Mouse (Mus musculus): ENCODE measurements at regions not wholly inside any gene's neighbourhood (a gene's known extent, or its start where the extent isn't known, plus 50 kb on each side); places are given as distances from the start of the nearest gene placed in this dataset.
"Not testable (repeated sequence)": the region's sequence is repeated elsewhere in the genome, so short reads cannot be mapped to it uniquely, and the experiment has no call there.

DNA sequence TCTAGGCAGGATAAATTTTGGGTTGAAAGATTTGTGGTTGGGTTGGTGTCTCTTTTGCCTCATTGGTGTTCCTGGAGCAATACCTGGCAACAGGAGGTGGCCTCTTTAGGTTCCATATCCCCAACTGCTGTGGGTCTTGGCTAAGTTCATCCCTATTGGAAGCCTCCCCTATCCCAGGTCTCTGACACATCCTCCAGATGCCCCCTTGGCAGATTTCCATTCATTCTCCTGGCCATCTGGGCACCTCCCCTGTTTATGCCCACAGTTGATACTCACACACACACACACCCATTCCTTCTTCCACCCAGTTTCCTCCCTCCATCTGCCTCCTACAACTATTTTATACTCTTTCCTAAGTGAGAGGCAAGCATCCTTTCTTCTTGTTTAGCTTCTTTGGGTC lies 984.9 kb upstream of the Gm12353 start:
- no peak for DNase-seq (ENCODE audit: low read depth, low spot score)

GRCm38 (mm10) chr4:18639035-18639434 lies 966.2 kb upstream of the Gm12353 start:
- no peak for DNase-seq (ENCODE audit: low read depth, low spot score)

GRCm38 (mm10) chr4:18649153-18649552 lies 956.1 kb upstream of the Gm12353 start:
- DNase-seq (ENCODE audit: low read depth, low spot score) = peak; percentile 8

- no peak for DNase-seq (ENCODE audit: low read depth, low spot score)
These were observed 919.2 kb upstream of the Gm12353 start for GRCm38 (mm10) chr4:18685891-18686544.

DNA sequence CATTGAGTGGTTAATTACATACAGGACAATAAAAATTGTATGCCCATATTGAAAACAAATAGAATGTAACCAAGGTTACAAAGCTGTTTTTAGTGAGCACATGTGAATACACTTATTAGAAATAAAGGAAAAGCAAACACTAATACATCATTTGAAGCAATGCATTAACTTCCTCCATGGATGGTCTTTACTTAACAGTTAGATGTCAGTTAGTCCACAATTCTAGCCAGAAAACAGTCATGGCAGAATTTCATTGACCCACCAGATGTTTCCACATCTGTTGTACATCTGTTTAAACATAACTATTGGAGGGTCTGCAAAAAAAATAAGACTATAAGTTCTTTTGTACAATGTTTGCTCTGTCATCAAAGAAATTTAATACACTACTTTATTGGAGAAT lies 911.2 kb upstream of the Gm12353 start:
- no peak for DNase-seq (ENCODE audit: low read depth, low spot score)

DNA sequence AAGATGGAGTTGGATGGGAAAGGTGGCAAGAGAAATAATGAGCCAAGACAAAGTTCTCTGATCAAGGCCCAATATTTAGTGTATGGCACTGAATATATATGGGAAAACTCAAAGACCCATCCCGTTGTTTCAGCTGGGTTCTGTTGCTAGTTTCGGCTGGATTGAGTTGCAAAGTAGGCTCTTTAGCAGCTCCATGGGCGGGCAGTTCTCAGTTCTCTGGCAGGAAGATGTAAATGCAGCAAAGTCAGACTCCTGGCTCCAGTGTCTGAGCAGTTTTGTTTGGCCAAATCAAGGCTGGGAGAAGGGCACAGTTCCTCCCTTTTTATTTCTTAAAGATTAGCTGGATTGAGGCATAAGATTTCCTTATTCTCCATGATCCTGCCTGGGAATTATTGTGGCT lies 909.0 kb upstream of the Gm12353 start:
- no peak for DNase-seq (ENCODE audit: low read depth, low spot score)

GRCm38 (mm10) chr4:18744241-18744640 lies 861.0 kb upstream of the Gm12353 start:
- no peak for DNase-seq (ENCODE audit: low read depth, low spot score)

DNA sequence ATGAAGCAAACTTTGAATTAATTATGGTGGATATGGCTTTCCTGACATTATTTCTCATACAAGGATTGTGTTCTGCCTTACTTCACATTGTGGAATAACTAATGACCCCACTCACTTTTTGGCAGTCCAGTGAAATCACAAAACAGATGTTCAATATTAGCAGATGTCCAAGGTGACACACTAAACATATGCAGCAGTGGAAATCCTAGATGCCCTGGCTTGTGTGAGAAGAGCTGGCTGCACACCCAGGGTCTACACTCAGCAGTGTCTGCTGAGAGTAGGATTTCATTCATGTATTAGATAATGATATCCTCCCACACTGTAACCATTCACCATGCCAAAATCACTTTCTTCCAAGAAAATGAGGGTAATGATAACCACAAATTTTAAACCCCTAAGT lies 816.9 kb upstream of the Gm12353 start:
- DNase-seq (ENCODE audit: low read depth, low spot score) = no peak

DNA sequence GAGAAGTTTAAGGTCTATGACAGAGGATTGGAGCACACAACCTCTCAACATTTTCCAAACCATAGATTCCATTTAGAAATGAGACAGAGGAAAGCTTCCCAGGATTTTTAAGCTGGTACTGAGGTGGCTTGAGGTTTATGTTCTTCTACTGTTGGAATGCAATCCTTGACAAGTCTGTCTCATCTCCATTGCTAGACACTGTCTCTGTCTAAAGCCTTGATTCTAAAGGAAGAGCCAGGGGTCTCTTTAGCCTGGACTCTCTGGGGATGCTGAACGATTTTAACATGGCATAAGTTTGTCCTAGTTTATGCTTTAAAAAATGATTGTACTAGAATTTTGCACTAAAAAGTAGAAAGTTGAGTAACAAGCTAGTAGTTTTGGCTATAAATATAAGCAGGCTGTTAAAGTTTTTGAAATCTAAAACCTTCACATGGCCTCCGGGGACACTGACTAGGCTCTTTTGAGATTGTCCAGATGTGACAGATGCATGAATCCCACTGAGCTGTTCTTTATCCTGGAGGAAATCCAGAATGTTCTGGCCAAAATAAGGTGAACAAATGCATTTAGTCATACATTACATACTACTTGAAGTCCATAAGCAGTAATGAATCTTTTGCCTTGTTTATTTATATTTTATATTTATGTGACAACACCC lies 809.4 kb upstream of the Gm12353 start:
- DNase-seq (ENCODE audit: low read depth, low spot score) = no peak

GRCm38 (mm10) chr4:18796395-18796740 lies 808.9 kb upstream of the Gm12353 start:
- no peak for DNase-seq (ENCODE audit: low read depth, low spot score)

DNA sequence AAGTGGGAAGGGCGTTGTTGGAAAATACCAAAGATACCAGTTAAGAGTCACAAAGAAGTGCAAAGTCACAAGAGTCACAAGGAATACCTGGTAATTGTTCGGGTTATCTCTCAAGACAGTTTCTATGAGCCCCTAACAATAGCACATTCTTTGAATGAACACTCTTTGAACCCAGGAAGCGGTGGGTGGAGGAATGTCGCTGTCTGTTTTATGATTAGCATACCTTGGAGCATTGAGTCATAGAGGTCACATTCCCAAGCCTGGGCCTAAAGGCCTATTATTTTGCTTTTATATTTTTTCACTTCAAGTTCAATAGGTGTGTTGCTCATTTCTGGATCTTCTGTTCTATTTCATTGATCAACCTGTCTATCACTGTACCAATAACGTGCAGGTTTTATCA lies 802.1 kb upstream of the Gm12353 start:
- not testable (repeated sequence) for DNase-seq (ENCODE audit: low read depth, low spot score)

Data from brain, embryonic 18.5 days (tissue).